Mouse (Mus musculus) subcutaneous adipose tissue, adult 2 months (tissue): ENCODE measurements around the gene Pnkd. TPM values are rescaled to one million over a fixed set of nuclear protein-coding genes. Genes with fewer than 3 reads are reported as not detected.

Experiments
- polyA plus RNA-seq: library from polyadenylated mRNA; depleted of rRNA; stranded (reverse); fragments of >200 nt; gene quantifications from 2 replicates; pipeline ENCODE4 v1.2.3, GENCODE M21; 2012; ENCODE audit warnings: low replicate concordance; rRNA removed

The Pnkd gene
- 64.7 and 99.9 TPM in 2 replicates for polyA plus RNA-seq

DNA sequence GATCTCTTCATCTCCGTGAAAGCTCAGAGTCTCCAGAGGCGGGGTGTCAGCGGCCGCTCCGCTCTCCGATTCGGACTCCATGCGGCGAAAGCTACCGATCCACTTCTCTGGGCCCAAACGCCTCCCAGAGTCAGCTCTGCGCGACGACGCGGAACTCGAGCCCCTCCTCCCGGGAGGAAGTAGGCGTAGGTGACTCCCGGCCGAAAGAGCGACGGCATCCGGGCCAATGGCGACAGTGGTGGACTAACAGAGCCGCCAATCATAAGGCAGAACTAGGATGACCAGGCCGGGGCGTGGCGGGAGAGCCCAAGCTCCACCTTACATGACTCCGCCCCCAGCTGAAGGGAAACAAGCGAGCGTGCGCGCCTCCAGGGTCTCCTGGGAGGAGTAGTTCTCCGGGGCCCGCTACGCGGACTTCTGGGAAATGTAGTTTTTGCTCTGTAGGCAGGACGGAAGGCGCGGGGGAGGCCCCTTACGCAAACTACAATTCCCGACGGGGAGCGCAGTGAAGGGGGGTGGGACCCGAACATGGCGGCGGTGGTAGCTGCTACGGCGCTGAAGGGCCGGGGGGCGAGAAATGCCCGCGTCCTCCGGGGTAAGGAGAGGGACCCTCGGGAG, at the start of gene Pnkd, which contains the start of gene Aamp:
Gene Pnkd, plus strand, starts transcription at position 388 of the 618 bp plus-strand sequence.
Gene Aamp, minus strand, starts transcription at position 196 of the 618 bp plus-strand sequence.

GRCm38 (mm10) chr1:74235938-74236589, 48.7 kb upstream of the Pnkd start, which contains the start of gene Arpc2:
TSS of gene Arpc2 (plus strand) at chr1:74236084.

GRCm38 (mm10) chr1:74278538-74278937, 6.2 kb upstream of the Pnkd start, which contains the start of gene Gpbar1:
TSS of gene Gpbar1 (plus strand) at chr1:74278550.

GRCm38 (mm10) chr1:74305522-74305921, 20.8 kb downstream of the Pnkd start, which contains the start of gene Tmbim1:
TSS of gene Tmbim1 (minus strand) at chr1:74305622.

GRCm38 (mm10) chr1:74361812-74362211, 77.1 kb downstream of the Pnkd start, which contains the start of gene Catip:
TSS of gene Catip (plus strand) at chr1:74362108.

GRCm38 (mm10) chr1:74374980-74375379, 90.2 kb downstream of the Pnkd start, which contains the start of gene Slc11a1:
TSS of gene Slc11a1 (plus strand) at chr1:74375195.

DNA sequence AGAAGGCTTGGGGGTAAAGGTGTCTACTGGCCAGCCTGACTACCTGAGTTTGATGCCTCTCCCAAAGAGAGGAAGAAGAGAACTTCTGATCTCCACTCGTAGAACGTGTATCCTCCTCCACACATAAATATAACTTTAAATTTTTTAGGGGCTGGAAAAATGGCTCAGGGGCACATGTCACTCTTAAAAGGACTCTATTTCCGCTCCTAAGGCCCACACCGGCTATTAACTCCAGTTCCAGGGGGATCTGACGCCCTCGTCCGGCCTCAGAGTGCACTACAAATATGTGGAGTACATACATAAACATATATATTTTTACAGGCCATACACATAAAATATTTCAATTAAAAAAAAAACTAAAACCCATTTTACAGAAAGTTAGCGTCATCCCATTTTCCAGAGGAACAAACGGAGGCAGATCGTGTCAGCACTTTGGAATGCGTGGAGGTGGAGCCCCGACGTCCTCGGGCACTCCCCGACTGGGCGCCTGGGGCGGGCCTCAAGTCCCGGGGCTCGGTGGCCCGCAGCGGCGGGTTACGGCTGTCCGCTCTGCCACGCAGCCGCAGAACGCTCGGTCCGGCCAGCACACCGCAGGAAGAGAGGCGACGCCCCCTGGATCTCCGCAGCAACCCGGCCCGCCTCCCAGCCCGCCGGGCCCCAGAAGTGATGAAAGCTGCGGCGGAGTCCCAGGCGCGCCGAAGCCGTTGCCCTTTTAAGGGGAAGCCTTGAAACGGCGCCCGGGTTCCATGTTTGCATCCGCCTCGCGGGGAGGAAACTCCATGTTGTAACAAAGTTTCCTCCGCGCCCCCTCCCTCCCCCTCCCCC, 106.4 kb downstream of the Pnkd start, which contains the start of gene Ctdsp1:
Gene Ctdsp1, plus strand, starts transcription at position 586 of the 825 bp plus-strand sequence.

Other genes with a start within 250 kb of the Pnkd start
- 238 and 411 TPM in 2 replicates for gene Tns1, start 160.5 kb upstream of the Pnkd start, polyA plus RNA-seq
- 0.99 and 4.1 TPM in 2 replicates for gene Rufy4, start 159.4 kb upstream of the Pnkd start, polyA plus RNA-seq
- 0.23 and 2.8 TPM in 2 replicates for gene Cxcr2, start 130.9 kb upstream of the Pnkd start, polyA plus RNA-seq
- not detected in 2 replicates for gene Cxcr1, start 90.3 kb upstream of the Pnkd start, polyA plus RNA-seq
- gene Arpc2, start 48.8 kb upstream of the Pnkd start, polyA plus RNA-seq: 130 and 154 TPM in 2 replicates
- 0.29 and 1.5 TPM in 2 replicates for gene Gpbar1, start 6.4 kb upstream of the Pnkd start, polyA plus RNA-seq
- 174 and 184 TPM in 2 replicates for gene Aamp, start 192 bp upstream of the Pnkd start, polyA plus RNA-seq
- 198 and 343 TPM in 2 replicates for gene Tmbim1, start 20.7 kb downstream of the Pnkd start, polyA plus RNA-seq
- gene Catip, start 77.2 kb downstream of the Pnkd start, polyA plus RNA-seq: 2.1 and 2.8 TPM in 2 replicates
- gene Slc11a1, start 90.3 kb downstream of the Pnkd start, polyA plus RNA-seq: 67.9 and 69.7 TPM in 2 replicates
- 134 and 200 TPM in 2 replicates for gene Ctdsp1, start 106.6 kb downstream of the Pnkd start, polyA plus RNA-seq
- gene Vil1, start 124.4 kb downstream of the Pnkd start, polyA plus RNA-seq: 0.45 and 0.99 TPM in 2 replicates
- gene Cnot9, start 221.1 kb downstream of the Pnkd start, polyA plus RNA-seq: 15.8 and 31.4 TPM in 2 replicates